Mouse (Mus musculus): ENCODE measurements at regions not wholly inside any gene's neighbourhood (a gene's known extent, or its start where the extent isn't known, plus 50 kb on each side); places are given as distances from the start of the nearest gene placed in this dataset.

- Histone ChIP-seq H3K27me3 (ENCODE audit: low read depth, poor library complexity, severe bottlenecking) (no peaks in the 10 kb centered on the region), H3K9me3 (replicated peaks) (no peaks in the 10 kb centered on the region), H3K27ac (replicated peaks) (no peak overlapping the region), H3K4me3 (no peak overlapping the region), H3K36me3 (no peaks in the 10 kb centered on the region), H3K4me1 (no peaks in the 10 kb centered on the region)
- no peak for DNase-seq (ENCODE audit: low spot score)
- 77% methylated on average over 2 of the region's 2 CpGs for WGBS
Measured at GRCm38 (mm10) chr10:28013401-28013800, 61.2 kb upstream of the Ptprk start.

GRCm38 (mm10) chr10:28014306-28014825 is 60.3 kb upstream of the Ptprk start:
- Histone ChIP-seq H3K27me3 (ENCODE audit: low read depth, poor library complexity, severe bottlenecking) (no peaks in the 10 kb centered on the region), H3K4me3 (no peak overlapping the region), H3K9me3 (replicated peaks) (no peaks in the 10 kb centered on the region), H3K4me1 (no peaks in the 10 kb centered on the region), H3K36me3 (no peaks in the 10 kb centered on the region), H3K27ac (replicated peaks) (no peak overlapping the region)
- 53% methylated on average over 2 of the region's 2 CpGs for WGBS
- DNase-seq (ENCODE audit: low spot score), result no peak

All from midbrain, embryonic 10.5 days (tissue).